Mouse (Mus musculus): Measurements from ENCODE around the gene Ptprz1.
"Not testable (repeated sequence)": the region's sequence is repeated elsewhere in the genome, so short reads cannot be mapped to it uniquely, and the experiment has no call there.

Ptprz1 gene

GRCm38 (mm10) chr6:23014988-23015613 lies 139.8 kb downstream of the Ptprz1 start:
- DNase-seq: no peak

GRCm38 (mm10) chr6:23028251-23028650 lies 152.9 kb downstream of the Ptprz1 start:
- no peak for DNase-seq

DNA sequence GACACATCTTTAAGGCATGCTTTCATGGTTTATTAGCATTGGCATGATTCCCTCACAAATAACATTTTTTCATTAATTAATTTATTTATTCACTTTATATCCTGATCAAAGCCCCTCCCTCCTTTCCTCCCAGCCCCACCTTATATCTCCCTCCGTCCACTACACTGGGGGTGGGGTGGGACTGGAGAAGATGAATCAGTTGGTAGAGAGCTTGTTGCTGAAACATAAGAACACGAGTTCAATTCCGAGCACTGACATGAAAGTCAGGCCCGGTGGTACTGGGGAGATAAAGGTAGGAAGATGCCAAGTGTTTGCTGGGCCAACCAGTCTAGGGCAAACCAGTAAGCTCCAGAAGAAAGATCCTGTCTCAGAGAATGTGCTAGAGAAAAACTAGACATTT lies 173.5 kb downstream of the Ptprz1 start:
- DNase-seq: no peak

DNA sequence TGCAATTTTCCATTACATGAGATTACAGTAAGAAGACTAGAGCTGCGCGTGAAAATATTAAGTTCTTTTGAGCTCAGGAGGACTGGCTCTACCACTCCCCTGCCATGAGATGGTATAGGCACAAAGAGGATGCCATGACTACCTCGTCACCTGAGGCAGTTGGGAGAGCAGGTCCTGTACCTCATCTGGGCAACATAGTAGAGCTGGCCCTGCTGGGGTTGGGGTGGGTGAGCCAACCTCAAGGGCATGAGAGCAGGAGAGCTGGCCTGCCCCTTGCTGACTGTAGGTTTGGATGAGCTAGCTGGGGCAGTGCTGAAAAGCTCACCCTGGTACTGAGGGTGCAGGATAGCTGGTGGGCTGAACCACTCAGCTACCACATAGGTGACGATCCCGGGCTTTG lies 180.4 kb downstream of the Ptprz1 start:
- no peak for DNase-seq

DNA sequence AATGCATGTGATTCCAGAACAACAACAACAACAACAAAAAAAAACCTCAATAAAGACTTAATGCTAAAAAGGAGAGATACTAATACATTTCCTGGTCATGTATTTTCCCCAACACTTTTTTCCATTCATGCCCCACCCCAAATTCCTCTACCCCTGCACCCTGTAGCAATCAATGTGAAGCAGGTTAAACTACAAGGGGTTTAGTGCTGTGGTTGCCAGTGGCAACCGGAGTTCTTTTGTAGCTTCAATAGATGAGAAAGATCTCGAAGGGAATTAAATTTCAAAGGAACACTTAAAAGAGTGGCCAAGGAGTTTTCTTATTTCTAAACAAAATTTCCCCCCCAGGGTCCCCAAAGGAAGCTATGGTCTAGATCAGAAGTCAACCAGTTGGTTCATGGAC lies 200.8 kb downstream of the Ptprz1 start:
- DNase-seq: no peak

DNA sequence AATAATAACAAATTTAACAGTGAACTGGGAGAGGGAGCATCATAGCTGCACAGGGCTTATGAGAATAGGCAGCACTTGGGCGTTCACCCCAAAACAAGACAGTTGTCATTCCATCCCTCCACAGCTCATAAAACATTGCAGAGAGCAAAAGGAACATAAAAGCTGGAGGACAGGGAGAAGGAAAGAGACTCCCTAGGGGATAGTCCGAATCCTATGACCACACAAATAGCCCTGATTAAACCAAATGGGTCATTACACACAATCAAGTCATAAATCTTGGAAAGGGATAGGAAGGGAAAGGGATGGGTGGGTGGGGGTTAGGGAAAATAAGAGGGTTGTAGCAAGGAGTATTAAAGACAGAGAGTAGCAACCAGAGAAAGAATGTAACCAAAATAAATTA lies 203.0 kb downstream of the Ptprz1 start:
- no peak for DNase-seq

- no peak for DNase-seq
These were observed 204.8 kb downstream of the Ptprz1 start for GRCm38 (mm10) chr6:23079991-23080680.

DNA sequence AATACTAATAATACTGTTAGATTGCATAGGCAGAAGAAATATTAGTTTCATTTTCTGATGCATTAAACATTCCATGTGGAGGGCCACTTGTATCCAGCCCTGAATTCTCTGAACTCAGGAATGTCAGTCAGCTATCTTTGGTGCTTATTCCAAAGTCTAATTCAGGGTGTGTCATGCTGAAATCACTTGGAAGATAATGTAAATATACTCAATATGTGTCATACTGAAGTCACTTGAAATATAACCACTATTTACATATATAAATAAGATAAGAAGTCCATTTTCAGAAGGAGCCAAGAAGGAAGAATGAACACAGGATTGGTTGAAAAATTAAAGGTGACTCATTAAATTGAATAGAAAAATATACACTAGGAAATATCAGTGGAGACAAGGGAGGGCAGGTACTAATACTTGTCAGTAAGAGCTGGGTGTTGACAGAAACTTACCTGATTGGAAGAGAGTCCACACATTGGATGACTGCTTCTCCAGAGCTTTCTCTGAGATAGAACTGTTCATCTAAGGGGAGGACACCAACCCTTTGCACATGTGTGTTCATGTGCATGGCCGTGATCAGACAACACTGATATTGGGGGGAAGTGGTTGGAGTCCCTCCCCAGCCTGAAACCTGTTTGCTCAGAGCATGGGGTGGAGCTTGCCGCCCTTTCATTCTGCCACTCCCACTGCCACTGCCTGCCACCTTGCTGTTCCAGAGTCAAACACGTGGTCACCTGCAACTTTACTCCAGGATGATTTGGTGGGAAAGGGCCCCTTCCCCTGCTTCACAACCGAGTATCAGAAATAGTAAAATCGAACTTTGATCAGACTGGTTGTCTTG lies 209.5 kb downstream of the Ptprz1 start:
- no peak for DNase-seq

DNA sequence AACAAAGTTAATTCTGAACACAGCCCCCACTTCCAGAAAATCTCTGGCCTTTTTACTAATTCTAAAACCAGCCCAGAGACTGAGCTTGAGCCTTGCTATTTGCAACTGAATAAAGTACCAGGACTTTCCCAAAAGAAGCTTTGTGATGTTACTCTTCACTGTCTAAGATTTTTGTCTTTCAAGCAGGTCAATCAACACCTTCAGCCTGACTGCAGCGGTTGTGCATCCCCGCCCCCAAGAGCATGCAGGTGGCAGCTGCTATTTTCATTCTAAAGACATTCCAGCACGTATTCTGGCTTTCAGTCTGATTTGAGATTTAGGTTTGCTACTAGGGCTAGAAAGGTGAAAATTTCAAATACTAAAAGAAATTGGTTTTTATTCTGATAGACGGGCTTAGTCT lies 214.0 kb downstream of the Ptprz1 start:
- DNase-seq: not testable (repeated sequence)

DNA sequence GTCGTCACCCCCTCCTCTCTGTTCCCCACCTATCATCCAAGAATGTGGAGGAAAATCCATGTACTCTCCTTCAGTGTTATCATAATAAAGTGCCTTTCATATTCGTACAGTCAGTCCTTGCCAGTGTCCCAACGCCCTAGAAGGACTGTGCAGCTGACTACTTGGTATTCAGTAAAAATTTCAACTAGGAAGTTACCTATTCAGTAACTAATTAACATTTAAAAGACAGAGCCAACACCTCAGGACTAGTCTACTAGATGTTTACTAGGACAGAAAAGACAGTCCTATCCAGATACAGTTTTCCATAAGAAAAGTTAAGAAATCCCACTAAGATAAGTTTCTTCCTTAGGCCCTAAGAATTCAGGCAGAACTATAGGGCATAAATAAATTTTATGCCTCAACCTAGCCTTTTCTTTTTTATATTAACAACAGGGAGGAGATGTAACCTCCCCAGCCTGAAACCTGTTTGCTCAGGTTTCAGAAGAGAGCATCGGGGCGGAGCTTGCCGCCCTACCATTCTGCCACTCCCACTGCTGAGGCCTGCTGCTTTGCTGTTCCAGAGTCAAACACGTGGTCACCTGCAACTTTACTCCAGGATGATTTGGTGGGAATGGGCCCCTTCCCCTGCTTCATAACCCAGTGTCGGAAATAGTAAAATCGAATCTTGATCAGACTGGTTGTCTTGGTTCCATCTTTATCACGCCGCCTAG lies 215.2 kb downstream of the Ptprz1 start:
- not testable (repeated sequence) for DNase-seq

Data from lung, postnatal 14 days (tissue).